Mouse (Mus musculus): ENCODE data around the gene Ccdc175.

DNA sequence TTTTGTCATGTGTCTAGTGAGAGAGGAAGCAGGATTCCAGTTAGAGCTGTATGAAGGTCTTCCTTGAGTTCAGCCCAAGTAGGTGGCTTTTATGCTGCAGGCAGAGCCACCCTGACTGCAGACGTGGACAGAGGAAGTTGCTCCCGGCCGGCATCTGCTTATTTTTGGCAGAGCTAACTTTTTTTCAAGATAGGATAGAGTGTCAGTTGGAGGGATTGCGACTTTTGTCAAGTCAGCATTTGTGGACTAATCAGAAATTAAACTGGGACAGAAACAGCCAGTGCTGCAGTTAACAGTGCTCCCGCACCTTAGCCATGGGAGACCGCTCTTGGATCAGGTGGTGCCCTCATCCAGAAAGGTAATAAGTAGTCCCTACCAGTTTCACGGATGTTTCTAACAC lies 12.6 kb upstream of the Ccdc175 start:
- TF ChIP-seq SMC3 (IDR thresholded peaks at IDR 0.05; ENCODE audit: low read depth, low read length) (no peak), RCOR1 (conservative IDR thresholded peaks at IDR 0.05; ENCODE audit: low read depth, low read length) (no peak), UBTF (IDR thresholded peaks at IDR 0.05; ENCODE audit: low read depth, low read length) (no peak), GABPA (IDR thresholded peaks at IDR 0.05; ENCODE audit: insufficient replicate concordance, low read depth, low read length) (no peak)

Measured in CH12.LX (cell line).